Mouse (Mus musculus): ENCODE results near the gene Gm973. TPM values are rescaled to one million over a fixed set of nuclear protein-coding genes. Genes with fewer than 3 reads are reported as not detected.

Gm973 gene
- polyA plus RNA-seq, 1 experiment from 2014 or later = not detected

- Histone ChIP-seq H3K27ac (replicated peaks) (peak overlapping the region; percentile 78), H3K4me1 (replicated peaks) (peaks cover 51% of the 10 kb centered on the region), H3K27me3 (peaks cover 26% of the 10 kb centered on the region), H3K4me2 (peak overlapping the region; percentile 90), H3K9me3 (replicated peaks) (no peaks in the 10 kb centered on the region), H3K4me3 (replicated peaks) (peak overlapping the region; percentile 67), H3K36me3 (replicated peaks) (no peaks in the 10 kb centered on the region; the same call in 1 of the 2 replicates), H3K9ac (peak overlapping the region; percentile 59)
- no peak for ATAC-seq (ENCODE audit: insufficient read depth)
- WGBS (ENCODE audit: insufficient replicate concordance) = under 1% methylated on average over 88 of the region's 88 CpGs
Observed at GRCm38 (mm10) chr1:59482696-59483520, 33.2 kb upstream of the Gm973 start.

- Histone ChIP-seq H3K4me1 (replicated peaks) (peaks cover 59% of the 10 kb centered on the region), H3K9me3 (replicated peaks) (no peaks in the 10 kb centered on the region), H3K27ac (replicated peaks) (no peak overlapping the region), H3K27me3 (peaks cover 26% of the 10 kb centered on the region), H3K36me3 (replicated peaks) (no peaks in the 10 kb centered on the region; the same call in 1 of the 2 replicates), H3K9ac (peak overlapping the region; percentile 59; the same call in 1 of the 2 replicates), H3K4me3 (replicated peaks) (peak overlapping the region; percentile 67), H3K4me2 (peak overlapping the region; percentile 90)
- ATAC-seq (ENCODE audit: insufficient read depth) = no peak
- WGBS (ENCODE audit: insufficient replicate concordance) = 19% methylated on average over 45 of the region's 46 CpGs
Observed at GRCm38 (mm10) chr1:59483521-59484245, 32.4 kb upstream of the Gm973 start.

GRCm38 (mm10) chr1:59484314-59484713, 31.8 kb upstream of the Gm973 start:
- 49% methylated on average over 21 of the region's 21 CpGs for WGBS (ENCODE audit: insufficient replicate concordance)
- H3K4me1 ChIP-seq (replicated peaks) = peaks cover 64% of the 10 kb centered on the region
- peak overlapping the region; percentile 90 for H3K4me2 ChIP-seq
- ATAC-seq (ENCODE audit: insufficient read depth) = no peak
- no peak overlapping the region for H3K27ac ChIP-seq (replicated peaks)
- H3K9me3 ChIP-seq (replicated peaks) = no peaks in the 10 kb centered on the region
- H3K27me3 ChIP-seq = peaks cover 26% of the 10 kb centered on the region
- H3K4me3 ChIP-seq (replicated peaks) = peak overlapping the region; percentile 67
- no peaks in the 10 kb centered on the region; the same call in 1 of the 2 replicates for H3K36me3 ChIP-seq (replicated peaks)
- H3K9ac ChIP-seq = no peak overlapping the region

GRCm38 (mm10) chr1:59484791-59485785, 31.0 kb upstream of the Gm973 start:
- ATAC-seq (ENCODE audit: insufficient read depth) = no peak
- H3K4me2 ChIP-seq = peak overlapping the region; percentile 90
- peaks cover 69% of the 10 kb centered on the region for H3K4me1 ChIP-seq (replicated peaks)
- H3K27ac ChIP-seq (replicated peaks) = no peak overlapping the region
- H3K4me3 ChIP-seq (replicated peaks) = peak overlapping the region; percentile 67
- H3K9me3 ChIP-seq (replicated peaks) = no peaks in the 10 kb centered on the region
- H3K27me3 ChIP-seq = peaks cover 26% of the 10 kb centered on the region
- H3K9ac ChIP-seq = 0 out of 2 replicates have a peak overlapping the region, but pooled peaks have one; percentile 18
- 47% methylated on average over 16 of the region's 16 CpGs for WGBS (ENCODE audit: insufficient replicate concordance)
- H3K36me3 ChIP-seq (replicated peaks) = no peaks in the 10 kb centered on the region; the same call in 1 of the 2 replicates

GRCm38 (mm10) chr1:59485803-59486202, 30.3 kb upstream of the Gm973 start:
- no peaks in the 10 kb centered on the region for H3K9me3 ChIP-seq (replicated peaks)
- H3K4me2 ChIP-seq = peak overlapping the region; percentile 90
- ATAC-seq (ENCODE audit: insufficient read depth) = no peak
- H3K4me1 ChIP-seq (replicated peaks) = peaks cover 70% of the 10 kb centered on the region
- H3K9ac ChIP-seq = no peak overlapping the region
- peaks cover 26% of the 10 kb centered on the region for H3K27me3 ChIP-seq
- no peaks in the 10 kb centered on the region; the same call in 1 of the 2 replicates for H3K36me3 ChIP-seq (replicated peaks)
- 66% methylated on average over 4 of the region's 4 CpGs for WGBS (ENCODE audit: insufficient replicate concordance)
- H3K27ac ChIP-seq (replicated peaks) = 0 out of 2 replicates have a peak overlapping the region, but pooled peaks have one; percentile 10
- peak overlapping the region; percentile 67 for H3K4me3 ChIP-seq (replicated peaks)

GRCm38 (mm10) chr1:59487651-59488051, 28.4 kb upstream of the Gm973 start:
- Histone ChIP-seq H3K4me1 (replicated peaks) (peaks cover 74% of the 10 kb centered on the region), H3K9ac (peak overlapping the region; percentile 23; the same call in 1 of the 2 replicates), H3K4me3 (replicated peaks) (0 out of 2 replicates have a peak overlapping the region, but pooled peaks have one; percentile 19), H3K4me2 (peak overlapping the region; percentile 54), H3K27me3 (peaks cover 19% of the 10 kb centered on the region), H3K36me3 (replicated peaks) (no peaks in the 10 kb centered on the region; the same call in 1 of the 2 replicates), H3K27ac (replicated peaks) (peak overlapping the region; percentile 65), H3K9me3 (replicated peaks) (no peaks in the 10 kb centered on the region)
- ATAC-seq (ENCODE audit: insufficient read depth) = no peak
- WGBS (ENCODE audit: insufficient replicate concordance) = 12% methylated on average over 10 of the region's 10 CpGs

GRCm38 (mm10) chr1:59488481-59488880, 27.6 kb upstream of the Gm973 start:
- Histone ChIP-seq H3K9ac (no peak overlapping the region), H3K4me2 (no peak overlapping the region), H3K36me3 (replicated peaks) (no peaks in the 10 kb centered on the region; the same call in 1 of the 2 replicates), H3K4me1 (replicated peaks) (peaks cover 72% of the 10 kb centered on the region), H3K27ac (replicated peaks) (no peak overlapping the region), H3K27me3 (peaks cover 11% of the 10 kb centered on the region), H3K9me3 (replicated peaks) (no peaks in the 10 kb centered on the region), H3K4me3 (replicated peaks) (no peak overlapping the region)
- no peak for ATAC-seq (ENCODE audit: insufficient read depth)
- WGBS (ENCODE audit: insufficient replicate concordance) = 69% methylated on average over 4 of the region's 4 CpGs

- Histone ChIP-seq H3K9me3 (replicated peaks) (no peaks in the 10 kb centered on the region), H3K27me3 (peaks cover 6% of the 10 kb centered on the region), H3K4me2 (no peak overlapping the region), H3K4me3 (replicated peaks) (no peak overlapping the region), H3K36me3 (replicated peaks) (no peaks in the 10 kb centered on the region; the same call in 1 of the 2 replicates), H3K27ac (replicated peaks) (no peak overlapping the region), H3K4me1 (replicated peaks) (peaks cover 67% of the 10 kb centered on the region), H3K9ac (no peak overlapping the region)
- ATAC-seq (ENCODE audit: insufficient read depth) = no peak
- WGBS (ENCODE audit: insufficient replicate concordance) = 60% methylated on average over 4 of the region's 4 CpGs
Observed at GRCm38 (mm10) chr1:59488991-59489390, 27.1 kb upstream of the Gm973 start.

- Histone ChIP-seq H3K36me3 (replicated peaks) (no peaks in the 10 kb centered on the region), H3K4me1 (replicated peaks) (peaks cover 58% of the 10 kb centered on the region)
Observed at GRCm38 (mm10) chr1:59491517-59491916, 24.5 kb upstream of the Gm973 start.

GRCm38 (mm10) chr1:59492432-59492831, 23.6 kb upstream of the Gm973 start:
- peak overlapping the region; percentile 0; the same call in 1 of the 2 replicates for H3K4me2 ChIP-seq
- H3K4me1 ChIP-seq (replicated peaks) = peaks cover 52% of the 10 kb centered on the region
- H3K4me3 ChIP-seq (replicated peaks) = no peak overlapping the region
- no peak overlapping the region for H3K9ac ChIP-seq
- H3K27me3 ChIP-seq = no peaks in the 10 kb centered on the region
- no peaks in the 10 kb centered on the region for H3K36me3 ChIP-seq (replicated peaks)
- H3K27ac ChIP-seq (replicated peaks) = peak overlapping the region; percentile 35
- WGBS (ENCODE audit: insufficient replicate concordance) = 27% methylated on average over 4 of the region's 4 CpGs
- H3K9me3 ChIP-seq (replicated peaks) = no peaks in the 10 kb centered on the region
- ATAC-seq (ENCODE audit: insufficient read depth) = peak; percentile 74

More at GRCm38 (mm10) chr1:59491517-59491916, 24.5 kb upstream of the Gm973 start:
- H3K4me2 ChIP-seq = peak overlapping the region; percentile 0; the same call in 1 of the 2 replicates
- no peaks in the 10 kb centered on the region for H3K27me3 ChIP-seq
- 66% methylated on average over 9 of the region's 9 CpGs for WGBS (ENCODE audit: insufficient replicate concordance)
- ATAC-seq (ENCODE audit: insufficient read depth) = no peak
- H3K27ac ChIP-seq (replicated peaks) = peak overlapping the region; percentile 15; the same call in 1 of the 2 replicates
- no peak overlapping the region for H3K9ac ChIP-seq
- no peaks in the 10 kb centered on the region for H3K9me3 ChIP-seq (replicated peaks)
- H3K4me3 ChIP-seq (replicated peaks) = no peak overlapping the region

All from liver, embryonic 15.5 days (tissue).